Mouse (Mus musculus): Measurements from ENCODE around the gene Vopp1.
"Not testable (repeated sequence)": the region's sequence is repeated elsewhere in the genome, so short reads cannot be mapped to it uniquely, and the experiment has no call there.

The Vopp1 gene

DNA sequence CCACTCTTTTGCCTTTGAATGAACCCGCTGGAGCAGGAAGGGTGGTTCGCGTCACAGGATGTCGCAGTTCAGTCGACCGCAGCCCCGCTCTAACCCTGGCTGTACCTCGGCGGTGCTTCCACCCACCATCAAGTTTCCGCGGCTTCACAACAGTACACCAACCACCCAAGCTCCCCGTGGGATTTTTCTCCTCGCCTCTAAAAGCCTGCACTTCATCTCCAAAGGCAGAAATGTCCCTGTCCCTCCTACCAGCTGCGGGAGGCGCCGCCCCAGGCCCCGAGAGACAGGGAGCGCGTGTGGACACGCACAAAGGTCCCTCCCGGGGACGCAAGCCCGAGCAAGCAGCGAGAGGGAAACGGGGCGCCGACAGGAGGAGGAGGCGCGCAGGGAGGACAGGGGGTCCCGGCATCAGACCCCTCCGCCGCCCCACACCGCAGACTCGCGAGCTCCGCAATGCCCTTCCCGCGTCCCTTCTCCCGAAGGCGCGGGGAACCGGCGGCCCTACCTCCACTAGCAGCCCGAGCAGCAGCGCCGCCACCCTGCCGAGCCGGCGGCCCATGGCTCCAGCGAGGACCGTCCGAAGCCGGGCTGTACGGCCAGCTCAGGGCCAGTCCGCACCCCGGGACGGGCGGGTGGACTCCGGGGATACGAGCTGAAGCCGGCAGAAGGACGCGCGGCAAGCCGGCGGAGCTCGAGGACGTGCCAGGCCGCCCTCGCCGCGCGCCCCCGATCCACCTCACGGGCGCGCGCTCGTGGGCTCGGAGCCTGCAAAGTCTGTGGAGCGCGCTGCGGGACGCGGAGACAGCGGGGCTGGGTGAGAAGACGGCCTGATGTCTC, at the start of gene Vopp1:
Gene Vopp1 (minus strand): TSS at position 738 of the 837 bp plus-strand sequence.
- DNase-seq (ENCODE audit: low spot score): peak; percentile 68

DNA sequence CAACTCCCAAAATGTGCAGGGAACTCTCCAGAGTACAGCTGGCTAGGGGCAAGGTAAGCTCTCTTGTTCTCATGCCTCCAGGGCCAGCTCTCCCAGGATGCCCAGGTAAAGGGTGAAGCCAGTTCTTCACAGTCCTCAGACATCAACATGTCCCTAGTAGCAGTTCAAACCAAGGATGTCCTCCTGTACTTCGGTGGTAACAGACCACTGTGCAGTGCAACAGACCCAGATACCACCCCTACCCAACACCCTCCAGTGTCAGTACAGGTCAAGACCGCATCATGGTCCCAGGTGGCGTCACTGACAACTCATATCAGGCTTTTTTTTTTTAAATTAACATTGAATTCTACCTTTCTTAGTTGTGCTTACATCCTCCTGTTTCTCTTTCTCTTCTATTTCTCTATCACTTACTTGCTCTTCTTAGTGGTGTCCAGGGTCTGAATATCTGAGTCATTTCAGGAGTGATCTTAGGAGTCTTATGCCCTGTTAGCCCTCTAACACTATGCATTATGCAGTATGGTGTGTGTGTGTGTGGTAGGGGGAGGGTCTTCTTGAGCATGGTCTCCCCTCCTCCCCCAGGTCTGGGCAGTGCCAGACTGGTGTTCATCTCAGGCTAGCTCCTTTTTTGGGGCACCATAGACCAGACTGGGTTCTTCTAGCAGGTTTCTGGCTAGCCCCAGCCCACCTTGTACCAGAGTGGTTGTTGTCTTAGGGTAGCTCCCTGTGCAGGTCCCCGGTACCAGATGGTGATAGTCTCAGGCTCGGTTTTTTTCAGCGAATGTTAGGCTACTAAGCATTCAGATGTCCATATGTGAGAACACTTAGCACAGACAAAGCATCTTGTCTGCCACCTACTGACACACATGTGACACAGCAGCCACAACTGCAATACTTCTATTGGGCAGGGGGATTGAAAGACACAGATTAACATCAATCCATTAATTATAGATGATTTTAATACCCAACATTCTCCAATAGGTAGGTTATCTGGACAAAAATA, 34.4 kb upstream of the Vopp1 start:
- no peak for DNase-seq (ENCODE audit: low spot score)

DNA sequence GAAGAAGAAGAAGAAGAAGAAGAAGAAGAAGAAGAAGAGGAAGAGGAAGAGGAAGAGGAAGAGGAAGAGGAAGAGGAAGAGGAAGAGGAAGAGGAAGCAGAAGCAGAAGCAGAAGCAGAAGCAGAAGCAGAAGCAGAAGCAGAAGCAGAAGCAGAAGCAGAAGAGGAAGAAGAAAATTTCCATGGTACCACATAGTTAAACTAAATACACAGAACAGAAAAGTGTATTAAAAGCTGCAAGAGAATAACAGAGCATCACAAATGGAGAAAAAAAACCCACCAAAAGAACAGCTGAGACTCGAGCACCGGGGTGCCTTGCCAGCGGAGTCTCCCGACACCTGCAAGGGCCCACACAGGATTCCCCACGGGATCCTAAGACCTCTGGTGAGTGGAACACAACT, 26.2 kb upstream of the Vopp1 start:
- not testable (repeated sequence) for DNase-seq (ENCODE audit: low spot score)

DNA sequence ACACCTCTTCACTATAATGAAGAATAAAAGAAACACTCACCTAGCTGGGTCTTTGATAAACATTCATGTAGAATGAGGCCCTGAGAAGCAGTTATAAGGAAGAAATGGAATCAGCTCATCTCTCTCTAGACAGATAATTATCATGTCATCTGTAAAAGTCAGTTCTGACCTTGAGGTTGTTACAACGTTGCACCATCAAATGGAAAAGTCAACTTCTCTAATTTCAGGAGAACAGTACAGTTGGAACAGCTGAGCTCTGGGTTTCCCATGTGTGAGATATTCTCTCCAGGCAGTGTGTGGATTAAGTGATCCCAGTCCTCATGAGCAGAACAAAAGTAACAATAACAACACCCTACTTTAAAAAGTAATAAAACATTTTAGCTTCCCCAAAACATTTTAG, 25.3 kb upstream of the Vopp1 start, which contains the start of gene Vmn1r21:
Gene Vmn1r21 (minus strand): TSS at position 58 of the 400 bp plus-strand sequence.
- DNase-seq (ENCODE audit: low spot score): no peak

DNA sequence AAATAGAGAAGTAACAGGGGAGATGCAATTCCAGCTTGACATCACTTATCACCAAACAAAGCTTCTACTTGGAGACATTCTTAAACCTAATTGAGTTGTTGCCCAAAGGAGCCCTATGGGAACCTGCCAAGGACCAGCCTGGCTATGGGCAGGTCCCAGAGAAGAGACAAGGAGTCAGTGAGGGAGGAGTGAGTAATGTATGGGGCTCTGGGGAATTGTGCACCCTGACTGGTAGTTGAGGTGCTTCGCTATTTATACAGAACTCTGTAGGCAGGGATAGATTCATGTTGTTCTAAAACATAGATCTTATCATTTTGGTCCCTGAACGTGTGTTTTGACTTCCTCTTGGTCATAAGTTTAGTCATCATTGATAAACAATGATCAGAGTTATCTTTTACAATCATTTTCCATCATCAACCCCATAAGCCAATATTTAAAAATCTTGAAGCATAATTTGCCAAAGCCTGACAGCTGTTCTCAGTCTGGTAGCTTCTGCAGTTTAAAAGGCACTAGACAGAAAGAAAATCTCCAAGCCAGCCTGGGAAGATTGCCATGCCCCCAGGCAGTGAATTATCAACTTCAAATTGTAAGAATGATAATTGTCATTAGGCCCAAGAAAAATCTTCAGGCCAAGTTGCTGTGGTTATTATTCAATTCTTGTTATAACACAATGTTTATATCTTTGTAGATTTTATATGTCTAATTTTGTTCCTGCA, 14.9 kb upstream of the Vopp1 start:
- DNase-seq (ENCODE audit: low spot score): no peak

DNA sequence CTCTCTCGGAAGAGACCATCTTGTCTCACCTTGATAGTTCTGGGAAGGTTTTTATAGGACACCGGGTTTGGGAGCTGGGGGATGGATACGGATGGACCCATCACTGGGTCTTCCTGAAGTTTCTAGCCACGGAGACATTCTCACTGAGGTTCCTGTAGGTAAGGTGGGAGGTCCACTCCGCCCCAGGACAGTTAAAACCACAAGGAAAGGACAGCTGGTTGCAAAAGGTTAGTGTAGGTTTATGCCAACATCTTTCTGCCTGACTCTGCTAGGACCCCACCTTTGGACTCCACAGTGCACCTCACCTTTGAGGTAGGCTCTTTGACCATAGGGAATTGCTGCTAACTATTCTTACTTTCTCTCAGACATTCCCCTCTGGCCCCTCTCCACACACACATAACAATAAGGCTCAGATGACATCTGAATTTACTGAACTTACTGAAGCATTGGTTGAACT, 328 bp upstream of the Vopp1 start:
- no peak for DNase-seq (ENCODE audit: low spot score)

DNA sequence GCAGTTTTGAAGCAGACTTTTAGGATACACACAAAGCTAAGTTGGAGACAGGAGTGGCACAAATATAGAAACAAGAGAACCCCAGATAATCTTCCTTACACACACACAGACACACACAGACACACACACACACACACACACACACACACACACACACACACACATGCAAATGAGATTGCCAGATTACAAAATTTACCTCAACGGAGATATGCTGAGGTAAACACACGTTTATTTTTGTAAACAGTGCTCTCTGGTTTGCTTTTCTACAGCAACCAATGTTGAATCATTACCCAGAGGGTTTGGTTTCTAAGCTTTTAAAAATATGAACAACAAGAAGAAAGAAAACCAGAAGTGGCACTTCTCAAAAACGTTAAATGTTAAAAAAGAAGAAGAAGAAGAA, 1.5 kb downstream of the Vopp1 start:
- DNase-seq (ENCODE audit: low spot score): no peak

DNA sequence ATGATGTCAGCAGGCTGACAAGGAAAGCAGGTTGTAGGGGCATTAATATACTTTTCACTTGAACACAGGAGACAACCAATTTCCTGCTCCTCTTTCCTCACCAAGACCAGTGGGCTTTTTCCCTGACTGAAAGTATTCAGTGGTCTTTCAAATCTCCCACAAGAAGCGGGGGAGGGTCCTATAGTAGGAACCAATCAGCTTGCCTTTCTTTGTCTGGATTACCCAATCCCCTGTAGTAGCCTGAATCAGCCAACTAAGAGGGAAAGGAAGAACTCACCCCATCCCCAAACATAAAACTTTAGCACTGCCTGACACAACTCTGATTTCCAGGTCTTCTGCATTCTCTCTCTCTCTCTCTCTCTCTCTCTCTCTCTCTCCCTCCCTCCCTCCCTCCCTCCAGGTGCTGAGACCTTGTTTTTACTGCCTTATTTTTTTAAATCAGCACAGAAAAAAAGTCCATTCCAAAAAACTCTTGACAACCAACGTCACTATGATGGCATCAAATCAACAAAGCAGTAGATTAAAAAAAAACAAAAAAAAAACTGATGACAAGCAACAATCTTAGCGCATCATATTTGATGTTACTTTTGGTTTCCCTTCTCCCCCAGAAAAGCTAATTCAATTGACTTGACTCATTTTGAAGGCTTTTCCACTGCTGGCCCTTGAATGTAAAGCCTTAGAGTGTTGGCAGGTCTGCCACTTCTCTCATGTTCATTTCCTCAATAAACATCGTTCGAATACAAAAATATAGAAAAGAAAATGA, 2.1 kb downstream of the Vopp1 start:
- no peak for DNase-seq (ENCODE audit: low spot score)

DNA sequence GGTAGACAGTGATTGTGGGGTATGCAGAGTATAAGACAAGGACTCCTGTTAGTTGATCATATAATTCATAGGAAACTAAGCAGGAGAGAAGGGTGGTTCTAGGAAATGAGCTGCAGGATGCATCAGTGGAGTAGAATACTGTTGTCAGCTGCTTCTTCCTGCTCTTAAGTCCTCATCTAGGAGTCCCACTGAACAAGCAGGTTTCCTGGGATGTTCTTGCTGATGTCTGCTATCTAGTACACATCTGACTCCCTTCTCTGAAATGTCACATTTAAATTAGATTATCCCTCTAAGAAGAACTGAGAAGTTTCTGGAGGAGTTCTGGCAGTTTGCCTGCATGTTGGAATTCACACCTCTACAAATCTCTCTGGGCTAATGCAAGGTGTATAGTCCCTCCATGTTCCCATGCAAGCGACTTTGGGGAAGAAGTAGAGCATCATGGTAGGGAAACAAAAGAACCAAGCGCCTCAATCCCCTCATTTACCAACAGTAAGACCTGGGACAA, 10.5 kb downstream of the Vopp1 start:
- no peak for DNase-seq (ENCODE audit: low spot score)

DNA sequence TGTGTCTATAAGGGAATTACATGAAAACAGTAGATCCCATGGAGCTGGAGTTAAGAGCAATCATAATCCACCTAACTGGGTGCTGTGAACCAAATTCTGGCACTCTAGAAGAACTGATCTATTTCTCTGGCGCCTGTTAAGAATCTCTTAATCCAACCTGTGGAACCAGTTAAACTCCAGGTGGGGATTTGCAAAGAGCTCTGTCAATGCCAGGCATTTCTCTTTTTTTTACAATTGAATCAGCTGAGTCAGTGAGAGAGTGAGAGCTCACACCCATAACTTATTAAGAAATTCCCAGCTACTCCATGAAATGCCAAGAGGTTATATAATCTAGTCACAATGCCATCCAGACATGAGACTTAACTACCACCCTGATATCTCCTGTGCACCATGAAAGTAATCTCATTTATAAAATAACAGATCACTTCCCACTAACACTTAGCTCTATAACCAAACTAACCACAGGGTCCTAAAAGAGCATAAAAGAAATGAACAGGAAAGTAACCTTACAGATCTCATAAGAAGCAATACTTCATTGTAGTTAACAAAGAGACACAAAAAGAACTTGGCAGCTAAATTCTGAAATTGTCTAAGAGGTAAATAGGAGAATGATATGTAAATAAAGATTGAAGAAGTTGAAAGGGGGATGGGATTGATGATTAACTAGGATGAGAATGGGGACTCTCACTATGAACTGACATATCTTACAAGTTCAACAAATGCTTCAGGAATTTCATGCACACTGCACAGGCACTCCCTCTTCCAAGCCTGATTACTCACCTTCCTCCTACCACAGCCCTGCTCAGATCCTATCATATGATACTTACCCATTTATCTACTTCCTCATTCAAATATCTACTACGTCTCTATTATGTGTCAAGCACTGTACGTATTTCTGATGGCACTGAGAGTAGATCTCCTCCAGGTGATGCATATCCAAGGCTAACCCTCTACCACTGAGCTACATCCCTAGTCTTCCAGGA, 12.9 kb downstream of the Vopp1 start:
- DNase-seq (ENCODE audit: low spot score): no peak

DNA sequence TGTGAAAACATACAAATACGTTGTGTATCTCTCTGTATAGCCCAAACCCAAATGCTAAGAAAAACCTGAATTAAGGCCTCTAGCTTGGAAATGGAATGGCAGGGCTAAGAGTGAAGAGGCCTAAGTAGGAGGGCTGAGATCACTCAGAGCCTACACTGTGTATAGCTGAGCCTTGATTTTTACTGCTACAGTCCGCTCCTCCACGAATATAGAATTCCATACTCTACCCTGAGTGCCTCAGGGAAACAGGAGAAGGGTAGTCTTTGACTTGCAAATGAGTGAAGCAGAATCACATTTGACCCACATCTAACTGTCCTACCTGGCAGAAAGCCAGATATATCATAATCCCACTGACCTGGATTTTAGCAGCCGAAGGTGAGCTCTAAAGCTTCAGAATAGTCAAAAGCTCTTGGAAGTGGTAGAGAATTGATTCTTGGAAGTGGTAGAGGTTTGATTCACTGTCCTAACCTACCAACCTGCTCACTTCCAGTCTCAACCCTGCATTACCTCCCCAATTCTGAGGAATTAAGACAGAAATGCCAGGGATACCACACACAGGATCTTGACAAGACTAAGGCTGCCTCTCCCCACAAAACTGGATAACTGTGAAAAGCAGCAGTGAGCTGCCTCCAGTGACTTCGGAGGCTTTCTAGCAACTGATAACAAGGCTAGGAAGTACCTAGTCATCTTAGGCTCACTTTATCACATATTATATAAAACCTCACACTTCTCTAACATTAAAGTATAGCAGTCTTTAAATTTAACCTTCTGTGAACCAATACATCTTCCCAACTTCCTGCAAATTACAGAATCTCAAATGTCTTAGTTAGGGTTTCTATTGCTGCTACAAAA, 19.5 kb downstream of the Vopp1 start:
- no peak for DNase-seq (ENCODE audit: low spot score)

DNA sequence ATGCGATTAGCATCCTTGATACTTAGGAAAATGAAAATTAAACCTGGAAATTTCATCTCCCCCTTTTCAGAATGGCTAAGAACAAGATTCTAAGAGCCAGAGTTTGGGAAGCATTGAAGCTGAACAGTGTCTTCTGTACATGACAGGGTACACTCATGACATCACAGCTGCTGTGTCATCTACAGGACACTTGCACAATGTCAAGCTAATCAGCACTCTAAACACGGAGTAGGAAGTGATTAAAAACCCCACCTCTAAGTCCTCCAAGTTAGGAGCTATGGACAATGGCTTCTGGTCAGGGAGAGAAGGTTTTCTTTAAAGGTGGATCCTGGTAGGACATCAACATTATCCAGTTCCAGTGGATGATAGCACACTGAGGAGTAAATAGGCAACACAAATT, 21.8 kb downstream of the Vopp1 start:
- DNase-seq (ENCODE audit: low spot score): no peak

DNA sequence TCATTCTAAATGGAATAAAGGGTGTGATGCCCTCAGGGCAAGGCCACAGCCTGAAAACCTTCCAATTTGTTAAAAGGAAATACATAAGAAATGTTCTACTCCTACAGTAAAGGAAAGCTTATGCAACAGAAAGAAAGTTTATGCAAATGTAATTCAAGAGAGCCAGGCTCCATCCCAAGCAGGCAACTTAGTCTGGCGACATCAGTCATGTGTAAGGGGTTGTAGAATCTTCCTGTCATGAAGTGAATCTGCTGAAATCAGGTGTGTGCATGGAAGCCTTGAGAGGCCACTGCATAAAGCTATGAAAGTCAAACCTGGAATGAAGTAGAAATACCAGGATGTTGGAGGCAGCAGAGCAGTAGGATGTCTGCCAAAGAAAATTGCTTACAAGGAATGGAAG, 26.0 kb downstream of the Vopp1 start:
- DNase-seq (ENCODE audit: low spot score): no peak

DNA sequence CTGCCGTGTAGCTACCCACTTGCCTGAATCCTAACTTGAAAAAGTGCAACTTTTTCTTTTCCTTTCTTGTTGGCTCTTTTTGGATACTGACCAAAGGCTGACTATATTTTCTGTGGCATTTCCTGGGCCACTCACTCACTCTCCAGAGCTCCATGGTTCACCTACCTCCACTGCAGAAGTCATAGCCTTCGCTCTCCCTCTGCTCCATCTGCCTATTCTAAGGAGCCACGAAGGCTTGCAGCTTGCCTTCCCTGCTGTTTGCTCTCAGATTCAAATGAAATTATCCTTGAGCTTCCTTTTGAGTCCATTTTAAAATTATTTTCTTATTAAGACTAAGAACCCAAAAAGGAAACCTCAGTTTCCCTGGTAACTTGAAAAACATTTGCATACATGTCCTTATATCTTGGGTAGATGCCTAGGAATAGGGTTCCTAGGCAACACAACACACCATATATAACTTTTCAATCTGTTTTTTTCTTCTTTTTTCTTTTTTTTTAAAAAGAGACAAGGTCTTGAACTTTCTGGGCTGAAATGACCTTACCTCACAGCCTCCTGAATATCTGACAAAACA, 28.0 kb downstream of the Vopp1 start:
- no peak for DNase-seq (ENCODE audit: low spot score)

DNA sequence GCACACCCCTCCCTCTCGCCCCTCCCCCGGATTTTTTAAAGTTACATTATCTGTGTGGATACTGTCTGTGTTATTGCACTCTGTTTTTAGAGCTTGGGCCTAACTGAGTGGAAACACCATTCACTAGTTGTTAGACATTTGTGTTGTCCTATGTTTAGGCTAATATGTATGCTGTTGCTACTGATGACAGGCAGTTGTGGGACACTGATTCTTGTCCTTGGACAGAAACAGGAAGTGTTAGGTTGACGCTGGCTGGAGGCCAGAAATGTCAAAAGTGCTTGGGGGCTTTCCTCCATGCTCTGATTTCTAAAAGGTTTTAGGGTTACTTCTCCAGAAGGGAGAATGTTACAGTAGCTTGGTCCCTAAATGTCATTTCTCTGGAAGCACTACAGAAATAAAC, 29.1 kb downstream of the Vopp1 start:
- DNase-seq (ENCODE audit: low spot score): no peak

DNA sequence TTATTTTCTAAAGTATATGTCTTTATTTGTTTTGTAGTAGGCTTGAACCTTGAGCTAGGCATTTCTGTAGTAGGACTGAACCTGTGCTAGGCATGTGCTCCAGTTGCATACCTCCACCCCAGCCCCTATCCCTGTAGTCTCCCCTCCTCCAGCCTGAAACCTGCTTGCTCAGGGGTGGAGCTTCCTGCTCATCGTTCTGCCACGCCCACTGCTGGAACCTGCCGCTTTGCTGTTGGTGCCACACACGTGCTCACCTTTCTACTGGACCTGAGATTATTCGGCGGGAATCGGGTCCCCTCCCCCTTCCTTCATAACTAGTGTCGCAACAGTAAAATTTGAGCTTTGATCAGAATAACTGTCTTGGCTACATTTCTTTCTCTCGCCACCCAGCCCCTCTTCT, 32.1 kb downstream of the Vopp1 start:
- not testable (repeated sequence) for DNase-seq (ENCODE audit: low spot score)

DNA sequence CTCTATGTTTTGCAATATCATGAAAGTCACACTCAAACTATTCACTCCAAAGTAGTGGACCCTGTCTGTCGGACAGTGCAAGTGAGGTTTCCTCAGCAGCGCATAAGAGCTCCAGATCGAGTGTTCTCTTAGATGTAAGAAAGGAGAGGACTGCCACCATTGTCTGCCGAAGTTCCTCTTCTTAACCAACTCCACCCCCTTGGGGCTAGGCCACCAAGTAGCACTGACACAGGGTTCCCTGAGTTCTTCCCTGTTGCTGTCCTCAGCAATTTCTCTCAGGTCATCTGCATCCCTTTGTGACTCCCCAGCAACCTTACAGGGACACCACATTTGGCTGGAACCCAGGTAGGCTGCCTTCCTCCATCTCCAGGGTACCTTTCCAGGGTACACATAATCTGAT, 34.4 kb downstream of the Vopp1 start:
- no peak for DNase-seq (ENCODE audit: low spot score)

DNA sequence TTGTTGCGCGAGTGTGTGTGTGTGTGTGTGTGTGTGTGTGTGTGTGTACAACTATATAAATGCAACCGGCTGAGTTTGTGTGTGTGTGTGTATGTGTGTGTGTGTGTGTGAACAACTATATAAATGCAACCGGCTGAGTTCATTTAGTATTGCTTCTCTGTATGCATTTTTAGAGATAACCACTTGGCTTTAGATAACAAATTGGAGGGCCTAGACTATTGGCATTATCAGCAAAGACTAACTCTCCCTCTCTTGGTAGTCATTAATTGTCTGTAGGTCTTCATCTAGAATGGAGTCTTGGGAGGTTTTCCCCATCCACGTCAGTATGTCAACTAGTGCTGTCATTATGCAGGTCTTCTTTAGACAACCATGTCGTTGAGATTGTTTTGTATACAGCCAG, 37.6 kb downstream of the Vopp1 start:
- DNase-seq (ENCODE audit: low spot score): no peak

DNA sequence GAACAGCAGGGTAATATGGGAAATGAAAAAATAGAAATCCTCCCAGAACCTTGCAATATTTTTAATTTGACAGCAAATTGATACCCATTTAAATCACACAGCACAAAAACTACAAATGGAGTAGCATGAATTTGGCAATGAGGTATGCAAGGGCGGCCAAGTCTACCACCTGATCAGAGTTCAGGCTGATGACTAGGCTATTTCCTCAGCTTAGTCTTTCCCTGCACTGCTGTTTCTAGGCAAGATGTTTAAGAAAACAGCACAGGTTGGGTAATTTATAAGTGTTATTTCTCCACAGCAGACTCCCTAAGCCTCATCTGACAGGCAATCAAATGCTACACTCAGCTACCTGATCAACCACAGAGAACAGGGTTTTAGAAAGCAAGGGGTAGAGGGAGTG, 40.7 kb downstream of the Vopp1 start:
- DNase-seq (ENCODE audit: low spot score): no peak
